Mouse (Mus musculus) brain, embryonic 14.5 days (tissue): Measurements from ENCODE around the gene Thada.

Experiments
- CTCF ChIP-seq: fragments of 200-500 bp; IDR thresholded peaks from 2 replicates; pipeline ENCODE4 v1.5.1; 2012; ENCODE audit warnings: inconsistent platforms, mild to moderate bottlenecking, moderate library complexity, borderline replicate concordance; ENCODE audit not compliant: insufficient read depth, insufficient read length; ENCODE audit errors: extremely low read depth
- POLR2A ChIP-seq: fragments of 200-500 bp; IDR thresholded peaks from 2 replicates; pipeline ENCODE4 v1.6.1; 2012; ENCODE audit warnings: mild to moderate bottlenecking, inconsistent platforms, borderline replicate concordance; ENCODE audit not compliant: poor library complexity, insufficient read depth, insufficient read length, severe bottlenecking; ENCODE audit errors: extremely low read depth

- TF ChIP-seq CTCF (no peak), POLR2A (no peak)
Measured at GRCm38 (mm10) chr17:84148499-84149484, 317.2 kb downstream of the Thada start.
